Mouse (Mus musculus) forebrain, embryonic 10.5 days (tissue): Measurements from ENCODE around the gene Cyb5b. TPM values are rescaled to one million over a fixed set of nuclear protein-coding genes. Genes with fewer than 3 reads are reported as not detected.
"Not testable (repeated sequence)": the region's sequence is repeated elsewhere in the genome, so short reads cannot be mapped to it uniquely, and the experiment has no call there.

Experiments
- DNase-seq: peaks from one replicate; pipeline ENCODE4 v3.0.0-alpha.2; 2017; ENCODE audit warnings: low spot score; ENCODE audit errors: extremely low spot score
- H3K27ac ChIP-seq: fragments of 300-500 bp; sonication (generic); 2 replicates; pipeline ENCODE4 v1.5.1; 2016; ENCODE audit warnings: mild to moderate bottlenecking
- H3K27me3 ChIP-seq: fragments of 300-500 bp; sonication (generic); 2 replicates; pipeline ENCODE4 v1.6.1; 2016; ENCODE audit warnings: mild to moderate bottlenecking; ENCODE audit not compliant: poor library complexity, severe bottlenecking
- H3K36me3 ChIP-seq: fragments of 300-500 bp; sonication (generic); replicated peaks from 2 replicates; pipeline ENCODE4 v1.6.1; 2016; ENCODE audit warnings: mild to moderate bottlenecking, moderate library complexity
- H3K4me1 ChIP-seq: fragments of 300-500 bp; sonication (generic); 2 replicates; pipeline ENCODE4 v1.6.1; 2016
- H3K4me3 ChIP-seq: fragments of 300-500 bp; sonication (generic); 2 replicates; pipeline ENCODE4 v1.5.1; 2016; ENCODE audit warnings: mild to moderate bottlenecking, moderate library complexity
- H3K9me3 ChIP-seq: fragments of 300-500 bp; sonication (generic); 2 replicates; pipeline ENCODE4 v1.6.1; 2016; ENCODE audit warnings: mild to moderate bottlenecking, moderate library complexity
- WGBS: fragments of 180-500 bp; shearing (Covaris S2); methylation state at CpG from one replicate; pipeline ENCODE4 v1.1.7; 2016; 5-methylcytosine and 5-hydroxymethylcytosine counted together
- polyA plus RNA-seq: library from polyadenylated mRNA; unstranded; fragments of >200 nt; fragmentation: Nextera tagmentation; extraction: Ambion mirVana; gene quantifications from 2 replicates; pipeline ENCODE4 v1.2.1, GENCODE M21; 2016

Cyb5b gene
- polyA plus RNA-seq, 1 experiment from 2014 or later: 169 TPM

GRCm38 (mm10) chr8:107194786-107195451 lies 44.5 kb downstream of the Cyb5b start:
- WGBS: 92% methylated on average over 14 of the region's 14 CpGs
- H3K4me1 ChIP-seq: 0 out of 2 replicates have a peak, but pooled peaks cover 8% of the 10 kb centered on the region
- H3K4me3 ChIP-seq: no peak overlapping the region
- no peaks in the 10 kb centered on the region for H3K36me3 ChIP-seq
- H3K9me3 ChIP-seq: no peaks in the 10 kb centered on the region
- no peak overlapping the region for H3K27ac ChIP-seq
- no peak for DNase-seq
- no peaks in the 10 kb centered on the region for H3K27me3 ChIP-seq

GRCm38 (mm10) chr8:107197901-107198826 lies 47.7 kb downstream of the Cyb5b start:
- Histone ChIP-seq H3K4me1 (0 out of 2 replicates have a peak, but pooled peaks cover 8% of the 10 kb centered on the region), H3K27ac (0 out of 2 replicates have a peak overlapping the region, but pooled peaks have one; percentile 17), H3K9me3 (no peaks in the 10 kb centered on the region), H3K4me3 (no peak overlapping the region), H3K27me3 (no peaks in the 10 kb centered on the region), H3K36me3 (no peaks in the 10 kb centered on the region)
- DNase-seq: no peak
- WGBS: 79% methylated on average over 24 of the region's 24 CpGs

DNA sequence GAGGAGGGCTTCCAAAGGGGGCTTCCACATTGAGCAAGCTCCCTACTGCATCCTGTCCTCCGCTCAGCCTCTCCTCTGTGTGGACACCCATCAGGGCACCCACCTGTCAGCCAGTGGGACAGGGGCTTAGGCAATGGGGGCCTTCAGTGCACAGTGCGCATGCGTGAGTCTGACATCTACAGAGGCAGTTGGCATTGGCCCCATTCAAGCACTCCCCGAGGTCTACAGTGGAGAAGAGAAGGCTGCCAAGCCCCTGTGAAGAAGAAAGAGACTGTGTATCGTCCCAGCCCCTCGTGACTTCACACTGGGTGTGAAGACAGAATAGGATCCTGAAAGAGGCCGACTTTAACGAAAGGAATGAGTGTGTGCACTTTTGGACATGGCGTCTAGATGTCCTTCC lies 54.7 kb downstream of the Cyb5b start:
- Histone ChIP-seq H3K4me1 (peaks cover 5% of the 10 kb centered on the region; the same call in 1 of the 2 replicates), H3K4me3 (no peak overlapping the region), H3K36me3 (no peaks in the 10 kb centered on the region), H3K27ac (no peak overlapping the region), H3K9me3 (no peaks in the 10 kb centered on the region), H3K27me3 (no peaks in the 10 kb centered on the region)
- no peak for DNase-seq
- 90% methylated on average over 9 of the region's 9 CpGs for WGBS

DNA sequence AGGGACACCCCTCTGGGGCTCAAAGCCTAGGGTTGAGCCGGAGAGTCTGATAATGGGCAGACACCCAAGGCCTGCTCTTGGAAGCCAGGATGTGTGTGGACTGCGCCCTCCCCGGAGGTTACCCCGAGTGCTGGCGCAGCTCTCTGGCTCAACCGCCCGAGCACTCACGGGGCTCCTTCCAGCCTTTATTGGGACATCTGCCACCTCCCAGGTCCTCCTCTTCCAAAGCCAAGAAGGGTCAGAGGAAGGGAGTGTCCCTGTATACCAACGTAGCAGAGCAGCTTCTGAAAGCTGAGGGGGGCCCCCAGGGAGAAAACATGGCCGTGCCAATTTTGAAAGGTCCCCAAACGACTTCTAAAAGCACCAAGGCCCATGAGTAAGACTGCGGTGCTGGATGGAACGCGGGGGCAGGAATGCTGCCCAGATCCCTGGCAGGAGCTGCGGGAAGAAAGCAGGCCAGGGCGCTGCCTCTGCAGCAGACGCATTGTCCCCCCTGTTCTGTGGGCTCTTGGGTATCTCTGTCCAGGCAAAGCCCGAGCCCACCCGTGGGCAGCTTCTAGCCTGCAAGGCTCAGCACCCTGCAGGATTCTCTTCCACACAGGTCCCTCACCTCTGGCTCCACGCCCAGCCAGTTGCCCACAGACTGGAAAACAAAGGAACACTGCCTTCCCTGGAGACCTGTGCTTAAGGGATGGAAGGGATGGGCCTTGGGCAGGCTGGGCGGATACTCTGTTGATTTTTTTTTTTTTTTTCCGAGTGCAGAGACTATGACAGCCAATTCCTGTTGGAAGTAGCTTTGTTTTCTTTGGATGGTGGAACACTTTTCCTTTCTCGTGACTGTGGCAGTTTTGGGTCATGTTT lies 55.5 kb downstream of the Cyb5b start:
- H3K27ac ChIP-seq: 0 out of 2 replicates have a peak overlapping the region, but pooled peaks have one; percentile 33
- H3K27me3 ChIP-seq: no peaks in the 10 kb centered on the region
- WGBS: 80% methylated on average over 23 of the region's 23 CpGs
- no peaks in the 10 kb centered on the region for H3K36me3 ChIP-seq
- no peak overlapping the region for H3K4me3 ChIP-seq
- H3K9me3 ChIP-seq: no peaks in the 10 kb centered on the region
- peaks cover 5% of the 10 kb centered on the region; the same call in 1 of the 2 replicates for H3K4me1 ChIP-seq
- DNase-seq: no peak

DNA sequence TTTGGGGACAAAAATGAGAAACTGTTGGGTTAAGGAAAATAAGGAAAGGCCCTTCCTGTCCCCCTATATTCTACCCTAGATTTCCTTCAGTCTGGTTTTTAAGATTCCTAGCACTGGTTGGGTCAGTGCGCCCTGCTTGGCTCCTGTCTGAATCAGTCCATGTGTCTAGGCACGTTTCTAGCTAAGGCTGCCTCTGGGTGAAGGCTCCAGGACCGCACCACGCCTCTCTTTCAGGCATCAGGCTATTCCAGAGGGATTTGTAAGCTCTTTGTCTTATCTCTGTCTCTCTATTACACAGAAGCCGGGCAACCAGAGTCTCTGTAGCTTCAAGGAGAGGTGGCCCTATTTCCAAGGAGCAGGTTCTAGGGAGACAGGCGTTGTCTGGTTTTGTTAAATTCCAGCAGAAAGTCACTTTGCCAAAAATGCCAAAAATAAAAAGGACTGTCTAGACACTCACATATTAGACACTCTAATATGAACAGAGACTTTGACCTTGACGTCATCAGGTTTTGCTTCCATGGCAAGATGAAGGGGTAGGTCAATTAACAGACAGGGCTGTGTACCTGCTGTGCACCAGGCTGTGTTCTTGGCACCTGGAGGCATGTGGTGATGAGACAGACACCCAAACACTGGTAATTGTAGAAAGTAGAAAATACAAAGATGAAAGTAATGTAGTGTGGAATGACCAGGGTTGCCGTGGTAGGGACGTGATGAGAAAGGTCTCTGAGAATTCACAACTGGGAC lies 56.5 kb downstream of the Cyb5b start:
- Histone ChIP-seq H3K9me3 (no peaks in the 10 kb centered on the region), H3K27ac (no peak overlapping the region), H3K4me1 (peaks cover 5% of the 10 kb centered on the region; the same call in 1 of the 2 replicates), H3K27me3 (no peaks in the 10 kb centered on the region), H3K36me3 (no peaks in the 10 kb centered on the region), H3K4me3 (no peak overlapping the region)
- 87% methylated on average over 9 of the region's 9 CpGs for WGBS
- no peak for DNase-seq

DNA sequence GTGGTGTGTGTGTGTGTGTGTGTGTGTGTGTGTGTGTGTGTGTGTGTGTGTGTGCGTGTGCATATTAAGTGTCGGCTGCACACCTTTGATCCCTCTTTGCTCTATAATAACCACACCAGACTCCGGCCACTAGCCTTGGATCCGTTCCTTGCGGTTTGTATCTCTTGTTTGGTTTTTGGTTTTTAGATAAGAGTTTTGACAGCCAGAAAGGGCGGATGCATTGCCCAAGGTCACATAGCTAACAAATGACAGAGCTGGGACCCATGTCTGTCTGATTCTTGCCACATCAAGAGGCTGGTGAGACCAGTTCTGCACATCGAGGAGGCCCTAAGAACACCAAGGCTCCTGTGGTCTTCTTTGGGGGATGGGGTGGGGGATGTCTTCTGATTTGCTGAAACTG lies 58.7 kb downstream of the Cyb5b start:
- no peaks in the 10 kb centered on the region for H3K27me3 ChIP-seq
- H3K4me1 ChIP-seq: peaks cover 5% of the 10 kb centered on the region; the same call in 1 of the 2 replicates
- H3K27ac ChIP-seq: no peak overlapping the region
- H3K4me3 ChIP-seq: no peak overlapping the region
- H3K9me3 ChIP-seq: no peaks in the 10 kb centered on the region
- WGBS: 88% methylated on average over 7 of the region's 7 CpGs
- H3K36me3 ChIP-seq: no peaks in the 10 kb centered on the region
- no peak for DNase-seq

DNA sequence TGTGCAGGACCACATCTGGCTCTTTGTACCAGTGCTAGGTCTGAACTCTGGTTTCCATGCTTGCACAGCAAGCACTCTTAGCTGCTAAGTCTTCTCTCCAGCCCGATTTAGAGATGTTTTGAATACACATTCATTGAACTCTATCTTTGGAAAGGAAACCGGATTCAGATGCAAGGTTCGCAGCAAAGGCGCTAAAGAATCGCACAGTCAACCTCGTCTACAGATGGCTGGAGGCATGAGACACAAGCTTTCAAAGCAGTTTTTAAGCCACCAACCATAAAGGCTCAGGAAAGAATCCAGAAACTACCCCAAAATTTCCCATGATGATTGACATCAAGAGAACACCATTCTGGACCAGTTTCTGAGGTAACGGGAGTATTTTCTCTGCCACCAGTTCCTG lies 61.6 kb downstream of the Cyb5b start:
- H3K27me3 ChIP-seq: no peaks in the 10 kb centered on the region
- no peak overlapping the region for H3K27ac ChIP-seq
- no peak overlapping the region for H3K4me3 ChIP-seq
- no peaks in the 10 kb centered on the region for H3K9me3 ChIP-seq
- H3K36me3 ChIP-seq: no peaks in the 10 kb centered on the region
- no peak for DNase-seq
- 92% methylated on average over 7 of the region's 7 CpGs for WGBS
- no peaks in the 10 kb centered on the region for H3K4me1 ChIP-seq

DNA sequence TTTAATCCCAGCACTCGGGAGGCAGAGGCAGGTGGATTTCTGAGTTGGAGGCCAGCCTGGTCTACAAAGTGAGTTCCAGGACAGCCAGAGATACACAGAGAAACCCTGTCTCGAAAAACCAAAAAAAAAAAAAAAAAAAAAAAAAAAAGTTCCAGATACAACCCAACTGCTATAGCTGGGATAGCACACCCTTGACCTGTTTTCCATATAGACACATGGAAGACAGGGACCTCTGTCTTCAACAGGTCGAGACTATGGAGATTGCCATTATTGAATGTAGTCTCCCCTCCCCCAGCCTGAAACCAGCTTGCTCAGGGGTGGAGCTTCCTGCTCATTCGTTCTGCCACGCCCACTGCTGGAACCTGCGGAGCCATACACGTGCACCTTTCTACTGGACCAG lies 66.8 kb downstream of the Cyb5b start:
- 71% methylated on average over 7 of the region's 7 CpGs for WGBS
- not testable (repeated sequence) for H3K9me3 ChIP-seq, H3K4me3 ChIP-seq, H3K27ac ChIP-seq, H3K27me3 ChIP-seq, DNase-seq, H3K36me3 ChIP-seq, H3K4me1 ChIP-seq

- Histone ChIP-seq H3K27me3 (no peaks in the 10 kb centered on the region), H3K36me3 (no peaks in the 10 kb centered on the region)
- WGBS: 92% methylated on average over 8 of the region's 8 CpGs
Measured at GRCm38 (mm10) chr8:107218091-107218490, 67.7 kb downstream of the Cyb5b start.

GRCm38 (mm10) chr8:107219078-107219477 lies 68.6 kb downstream of the Cyb5b start:
- no peak for DNase-seq
- H3K9me3 ChIP-seq: no peaks in the 10 kb centered on the region
- 86% methylated on average over 2 of the region's 2 CpGs for WGBS
- peaks cover 6% of the 10 kb centered on the region; the same call in 1 of the 2 replicates for H3K4me1 ChIP-seq
- H3K27ac ChIP-seq: no peak overlapping the region
- H3K27me3 ChIP-seq: no peaks in the 10 kb centered on the region
- no peak overlapping the region for H3K4me3 ChIP-seq
- no peaks in the 10 kb centered on the region for H3K36me3 ChIP-seq

More at GRCm38 (mm10) chr8:107218091-107218490, 67.7 kb downstream of the Cyb5b start:
- Histone ChIP-seq H3K4me3 (no peak overlapping the region), H3K4me1 (peaks cover 6% of the 10 kb centered on the region; the same call in 1 of the 2 replicates), H3K27ac (no peak overlapping the region), H3K9me3 (no peaks in the 10 kb centered on the region)
- DNase-seq: no peak

DNA sequence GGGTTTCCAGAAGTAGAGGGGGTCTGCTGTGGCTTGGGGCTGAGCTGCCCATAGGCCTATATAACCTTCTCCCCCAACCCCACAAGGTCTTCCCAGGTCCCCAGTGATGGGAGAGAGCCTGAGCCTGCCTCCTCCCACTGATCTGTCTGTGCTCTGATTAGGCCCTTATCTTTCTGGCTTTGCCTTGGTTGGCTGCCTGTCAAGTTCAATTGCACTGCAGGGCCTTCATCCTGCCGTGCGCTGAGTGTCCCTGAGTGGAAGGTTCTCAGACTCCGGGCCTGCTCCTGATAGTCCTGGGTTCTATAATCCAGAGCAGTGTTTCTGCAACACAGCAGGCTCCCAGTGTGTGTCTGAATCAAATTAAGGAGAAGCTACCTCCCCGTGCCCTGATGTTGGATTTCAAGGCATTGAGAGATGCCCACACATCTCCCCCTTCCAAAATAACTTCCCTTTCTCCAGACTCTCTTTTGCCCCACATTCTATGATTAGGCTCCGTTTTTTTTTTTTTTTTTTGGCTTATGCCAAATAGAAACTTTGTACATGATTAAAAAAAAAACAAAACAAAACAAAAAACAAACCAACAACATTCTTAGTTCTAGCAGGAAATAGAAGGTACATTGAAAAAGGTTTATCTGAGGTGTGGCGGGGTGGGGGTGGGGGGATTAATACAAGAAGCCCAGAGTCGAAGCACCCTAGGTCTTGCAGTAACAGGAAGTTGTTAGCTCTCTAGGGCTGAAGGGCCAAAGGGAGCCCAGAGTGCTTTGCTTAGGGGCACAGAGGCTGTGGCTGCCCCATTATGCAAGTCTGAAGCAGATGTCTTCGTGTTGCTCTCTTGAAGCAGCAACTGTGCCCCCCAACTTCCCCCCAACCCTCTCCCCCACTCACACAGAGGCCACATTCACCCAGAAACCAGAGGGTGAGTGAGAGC lies 71.7 kb downstream of the Cyb5b start:
- no peak for DNase-seq
- H3K4me1 ChIP-seq: peaks cover 15% of the 10 kb centered on the region; the same call in 1 of the 2 replicates
- H3K9me3 ChIP-seq: no peaks in the 10 kb centered on the region
- no peaks in the 10 kb centered on the region for H3K36me3 ChIP-seq
- H3K27me3 ChIP-seq: no peaks in the 10 kb centered on the region
- WGBS: 53% methylated on average over 8 of the region's 8 CpGs
- peak overlapping the region; percentile 37; the same call in 1 of the 2 replicates for H3K27ac ChIP-seq
- no peak overlapping the region for H3K4me3 ChIP-seq
